Mouse (Mus musculus) gastrocnemius, adult 8-10 months (tissue): Measurements from ENCODE around the gene Ccm2. TPM values are rescaled to one million over a fixed set of nuclear protein-coding genes. Genes with fewer than 3 reads are reported as not detected.

Source experiments
- DNase-seq, 2 experiments: peaks; one replicate each; pipeline ENCODE4 v3.0.0; 2022; ENCODE audit warnings: low spot score in 2 of 2
- total RNA-seq, 4 experiments: library from RNA; stranded (reverse); gene quantifications; 2 replicates each; pipeline ENCODE4 v1.2.4; 2022

Ccm2 gene
- total RNA-seq, 4 experiments from 2014 or later: 21.1 to 33.3 (median 27.3) TPM

DNA sequence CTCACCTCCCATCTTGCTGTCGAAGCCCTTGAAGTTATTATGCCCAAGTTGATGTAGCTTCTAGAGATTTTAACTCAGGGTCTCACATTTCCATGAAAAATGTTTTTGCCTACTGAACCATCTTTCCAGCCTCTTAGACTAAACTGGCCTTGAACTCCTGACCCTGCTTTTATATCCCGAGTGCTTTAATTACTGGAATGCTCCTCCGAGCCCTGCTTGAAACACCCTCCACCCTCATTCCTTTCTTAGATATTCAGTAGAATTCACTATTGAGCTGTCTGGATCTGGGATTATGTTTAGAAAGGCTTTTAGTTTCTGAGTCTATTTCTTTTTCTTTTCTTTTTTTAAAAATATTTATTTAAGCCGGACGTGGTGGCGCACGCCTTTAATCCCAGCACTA, 32.7 kb downstream of the Ccm2 start:
- no peak for DNase-seq

DNA sequence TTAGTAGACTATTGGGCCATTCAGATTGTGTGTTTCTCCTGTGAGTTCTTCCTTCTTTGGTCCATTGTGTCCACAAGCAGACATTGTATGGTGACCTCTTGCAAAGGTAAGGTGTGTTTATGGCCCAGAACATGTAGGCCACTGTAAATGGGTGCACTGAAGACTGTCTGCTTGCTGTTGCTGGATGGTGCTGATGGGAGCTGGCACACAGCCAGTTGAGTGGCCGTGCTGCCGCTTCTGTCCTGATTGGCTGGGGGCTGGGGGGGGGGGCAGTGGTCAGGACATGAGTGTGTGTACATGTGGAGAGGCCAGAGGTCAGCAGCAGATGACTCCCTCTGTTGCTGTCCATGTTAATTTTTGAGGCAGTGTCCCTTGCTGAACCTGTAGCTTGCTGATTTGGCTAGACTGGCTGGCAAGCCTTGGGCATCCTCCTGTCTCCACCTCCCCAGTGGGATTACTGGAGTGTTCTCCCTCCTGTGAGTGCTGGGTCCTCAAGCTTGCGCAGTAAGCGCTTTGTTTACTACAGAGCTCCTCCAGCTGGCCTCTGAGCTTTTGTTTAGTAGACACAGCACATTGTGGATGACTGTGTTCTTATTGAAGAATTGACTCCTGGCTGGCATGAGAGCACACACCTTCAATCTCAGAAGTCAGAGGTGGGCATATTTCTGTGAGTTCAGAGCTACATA, 33.5 kb downstream of the Ccm2 start:
- no peak for DNase-seq

DNA sequence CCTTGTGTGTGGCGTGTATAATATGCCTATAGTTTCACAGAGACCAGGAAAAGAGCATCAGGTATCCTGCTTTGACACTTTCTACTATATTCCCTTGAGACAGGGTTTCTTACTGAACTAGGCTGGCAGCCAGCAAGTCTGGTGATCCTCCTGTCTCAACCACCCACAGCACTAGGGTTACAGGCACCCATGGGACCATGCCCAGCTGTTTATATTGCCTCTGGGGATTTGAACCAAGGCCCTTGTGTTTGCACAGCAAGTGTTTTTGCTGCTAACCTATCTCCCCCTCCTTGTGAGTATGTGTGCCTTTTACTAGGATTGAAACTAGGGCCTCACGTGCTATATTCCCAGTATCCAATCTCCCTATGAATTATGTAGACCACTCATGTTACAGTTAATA, 34.9 kb downstream of the Ccm2 start:
- no peak for DNase-seq

DNA sequence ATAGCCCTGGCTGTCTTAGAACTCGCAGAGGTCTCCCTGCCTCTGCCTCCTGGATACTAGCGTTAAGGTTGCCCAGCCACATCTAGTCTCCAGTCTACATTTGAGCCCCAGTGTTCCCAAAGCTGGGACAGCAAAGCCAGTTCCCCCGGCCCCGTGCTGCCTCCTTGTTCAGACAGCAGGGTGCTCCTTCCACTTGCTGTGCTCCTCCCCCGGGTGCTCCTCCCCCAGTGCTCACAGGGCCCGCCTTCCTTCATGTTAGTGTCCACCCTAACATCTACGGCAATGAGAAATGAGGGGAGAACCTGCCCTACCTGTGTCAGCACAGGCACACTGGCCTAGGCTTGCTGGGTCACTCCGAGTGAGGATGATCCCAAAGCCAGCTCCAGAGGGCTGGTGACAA, 39.1 kb downstream of the Ccm2 start:
- no peak for DNase-seq

DNA sequence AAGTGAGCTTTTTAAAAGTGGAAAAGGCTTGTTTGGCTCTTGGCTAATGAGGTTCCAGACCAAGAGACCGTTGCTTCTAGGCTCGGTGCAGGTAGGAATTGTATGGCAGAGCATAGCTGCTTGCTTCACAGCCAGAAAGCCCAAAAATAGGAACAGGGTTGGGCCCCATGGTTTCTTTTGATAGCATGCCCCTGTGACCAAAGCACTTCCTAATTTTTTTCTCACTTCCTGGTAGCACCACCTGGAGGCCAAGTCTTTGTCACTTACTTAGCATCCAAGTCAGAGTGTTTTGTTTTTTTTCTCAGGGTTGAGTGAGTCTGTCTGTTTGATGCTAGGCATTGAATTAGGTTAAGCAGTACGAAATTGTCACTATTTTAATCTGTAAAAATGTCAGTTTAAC, 40.0 kb downstream of the Ccm2 start:
- DNase-seq: no peak

DNA sequence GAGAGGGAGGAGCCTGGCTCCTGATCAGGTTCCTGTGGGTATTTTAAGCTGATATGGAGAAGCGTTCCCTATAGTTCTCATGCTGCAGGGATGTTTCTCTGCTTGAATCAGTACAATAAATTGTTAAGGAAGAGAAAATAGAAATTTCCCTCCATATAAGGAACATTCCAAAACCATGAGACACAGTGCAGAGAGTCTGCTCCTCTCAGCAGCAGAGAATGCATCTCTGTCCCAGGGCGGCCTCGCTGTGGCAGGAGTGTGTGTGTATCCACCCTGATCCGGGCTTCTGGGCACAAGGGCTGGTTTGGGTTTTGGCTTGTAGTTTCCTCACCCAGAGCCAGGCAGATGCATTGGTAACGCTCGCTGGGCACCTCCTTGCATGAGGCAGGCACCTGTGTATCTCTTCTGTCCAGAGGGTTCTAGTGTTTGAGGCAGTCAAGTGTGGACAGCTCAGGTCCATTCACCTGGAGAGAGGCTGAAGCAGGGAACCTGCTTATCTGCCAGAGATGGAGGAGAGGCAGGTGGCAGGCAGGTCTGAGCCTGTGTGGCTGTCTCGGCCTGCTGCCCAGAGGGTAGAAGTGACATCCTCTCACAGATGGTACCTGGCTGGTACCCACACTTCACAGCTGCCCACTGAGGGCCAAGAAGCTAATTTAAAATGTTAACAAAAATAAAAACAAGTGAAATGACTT, 40.7 kb downstream of the Ccm2 start:
- no peak for DNase-seq

DNA sequence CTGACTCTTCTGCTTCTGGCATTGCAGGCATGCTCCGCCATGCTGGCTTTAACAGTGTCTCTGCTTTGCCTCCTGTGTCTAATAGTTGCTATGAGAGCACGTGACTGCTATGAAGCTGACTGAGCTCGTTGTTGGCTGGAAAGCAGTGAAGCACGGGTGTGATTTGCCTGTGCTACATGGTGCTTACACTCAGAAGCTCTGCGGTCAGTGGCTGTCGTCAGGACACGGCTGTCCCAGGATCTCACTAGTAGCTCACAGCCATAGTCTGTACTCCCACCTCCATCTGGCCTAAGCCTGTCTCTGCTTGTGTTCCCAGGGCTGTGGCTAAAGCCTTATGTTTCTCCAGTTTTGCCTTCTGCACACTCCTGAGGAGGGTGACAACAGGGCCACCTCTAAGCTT, 41.6 kb downstream of the Ccm2 start:
- no peak for DNase-seq

DNA sequence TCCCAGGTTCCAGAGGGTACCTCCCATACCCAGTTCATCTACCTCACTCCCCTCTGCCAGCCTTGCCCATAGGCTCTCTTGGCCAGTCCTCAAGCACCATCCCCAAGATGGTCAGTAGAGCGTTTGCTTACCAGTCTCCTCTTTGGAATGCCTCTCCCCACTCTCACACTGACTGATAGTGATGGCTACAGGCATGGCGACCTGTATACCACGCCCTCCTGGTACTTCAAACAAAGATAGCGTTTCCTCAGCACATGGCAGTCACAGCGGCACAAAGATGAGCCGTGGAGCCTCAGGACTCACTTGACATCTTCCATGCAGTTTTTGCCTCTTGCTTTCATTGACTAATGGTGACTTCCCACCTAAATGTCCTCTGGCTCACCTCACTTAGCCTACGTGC, 43.2 kb downstream of the Ccm2 start:
- no peak for DNase-seq

DNA sequence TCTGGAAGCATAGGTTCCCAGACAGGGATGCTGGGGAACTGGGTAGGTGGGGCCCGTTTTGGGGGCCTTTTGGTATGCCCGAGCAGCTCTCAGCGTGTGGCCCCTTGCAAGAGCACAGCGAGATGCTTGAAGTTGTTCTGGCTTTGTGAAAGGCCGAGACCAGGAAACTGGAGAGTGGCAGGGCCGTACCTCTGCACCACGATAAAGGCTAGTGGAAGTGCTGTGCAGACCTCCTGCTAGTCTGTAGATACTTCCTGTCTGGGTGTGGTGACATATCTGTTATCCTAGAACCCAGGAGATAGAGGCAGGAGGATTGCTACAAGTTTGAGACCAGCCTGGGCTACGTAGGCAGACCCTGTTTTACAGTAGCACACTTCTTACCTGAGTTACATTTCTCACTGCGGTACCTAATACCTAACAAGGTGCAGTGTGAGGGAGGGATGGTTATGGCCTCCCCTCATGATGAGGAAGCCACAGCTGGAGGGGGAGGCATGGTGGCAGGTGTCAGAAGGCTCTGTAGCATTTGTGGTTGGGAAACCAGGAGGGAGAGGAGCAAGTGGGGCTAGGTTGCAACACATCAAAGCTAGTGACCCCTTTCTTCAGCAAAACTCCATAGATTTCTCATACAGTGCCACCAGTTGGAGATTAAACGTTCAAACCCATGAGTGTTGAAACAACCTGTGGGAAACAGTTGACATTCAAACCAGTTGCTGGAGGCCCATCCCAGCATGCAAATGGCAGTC, 44.4 kb downstream of the Ccm2 start:
- DNase-seq: no peak

DNA sequence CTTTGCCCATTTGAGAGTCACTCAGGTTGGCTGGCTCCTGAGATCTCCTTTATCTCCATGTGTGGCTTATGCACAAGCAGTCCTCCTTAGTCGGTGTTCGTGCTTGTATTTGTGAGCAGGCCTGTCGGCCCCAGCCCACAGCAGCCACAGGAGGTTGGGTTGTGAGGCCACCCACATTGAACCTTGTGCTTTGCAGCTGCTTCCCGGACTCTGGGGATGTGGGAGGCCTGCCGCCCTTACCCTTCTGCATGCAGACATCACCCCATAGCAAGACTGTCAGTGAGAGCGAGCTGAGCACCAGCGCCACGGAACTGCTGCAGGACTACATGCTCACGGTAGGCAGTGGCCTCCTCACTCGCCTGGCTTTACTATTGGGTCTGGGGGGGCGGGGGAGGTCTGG, 46.7 kb downstream of the Ccm2 start:
- DNase-seq: no peak

DNA sequence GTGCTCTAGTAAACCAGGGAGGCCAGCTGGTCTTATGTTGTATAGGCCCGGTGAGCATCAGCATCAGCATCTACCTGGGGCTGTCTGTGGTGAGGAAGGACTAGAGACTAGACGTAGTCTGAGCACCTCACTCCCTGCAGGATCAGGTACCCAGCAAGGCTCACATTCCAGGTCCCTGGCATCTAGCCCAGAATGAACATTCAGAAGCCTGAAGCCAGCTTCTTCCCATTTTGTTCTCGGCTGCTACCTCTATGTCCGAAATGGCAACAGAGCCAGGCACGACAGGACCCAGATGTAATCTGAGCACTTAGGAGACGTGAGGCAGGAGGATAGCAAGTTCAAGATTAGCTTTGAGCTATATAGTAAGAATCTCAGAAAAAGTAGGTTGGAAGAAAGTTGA, 48.2 kb downstream of the Ccm2 start:
- no peak for DNase-seq

DNA sequence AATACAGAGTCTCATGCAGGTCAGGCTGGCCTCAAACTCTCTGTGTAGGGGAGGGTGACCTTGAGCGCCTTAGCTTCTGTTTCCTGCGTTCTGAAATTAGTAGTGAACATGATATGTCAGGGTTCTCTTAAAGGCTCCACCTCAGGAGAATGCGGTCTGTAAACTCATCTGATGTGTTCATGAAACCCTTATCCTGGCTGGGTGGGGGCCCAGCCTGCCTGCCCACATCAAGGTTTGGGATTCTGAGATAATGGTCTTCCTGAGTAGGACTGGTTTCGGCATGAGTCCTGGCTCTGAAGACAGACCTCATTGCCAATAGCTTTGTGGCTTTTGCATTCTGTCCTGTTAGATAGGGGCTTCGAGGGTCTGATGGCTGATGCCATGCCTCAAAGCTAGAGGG, 48.7 kb downstream of the Ccm2 start:
- DNase-seq: no peak

DNA sequence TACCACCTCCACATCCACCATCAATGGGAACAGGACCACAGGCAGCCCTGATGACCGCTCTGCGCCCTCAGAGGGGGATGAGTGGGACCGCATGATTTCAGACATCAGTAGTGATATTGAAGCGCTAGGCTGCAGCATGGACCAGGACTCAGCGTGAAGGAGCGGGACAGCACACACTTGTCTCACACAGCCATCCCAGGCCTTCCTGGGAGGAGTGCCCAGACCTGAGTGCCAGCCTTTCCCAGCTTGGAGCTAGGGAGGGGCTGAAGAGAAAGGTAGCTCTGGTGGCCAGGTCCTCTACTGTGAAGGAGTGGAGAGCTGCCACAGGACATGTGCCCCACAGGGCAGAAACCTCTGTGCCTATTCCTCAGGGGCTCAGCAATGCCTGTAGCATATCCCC, 49.5 kb downstream of the Ccm2 start:
- DNase-seq: no peak

DNA sequence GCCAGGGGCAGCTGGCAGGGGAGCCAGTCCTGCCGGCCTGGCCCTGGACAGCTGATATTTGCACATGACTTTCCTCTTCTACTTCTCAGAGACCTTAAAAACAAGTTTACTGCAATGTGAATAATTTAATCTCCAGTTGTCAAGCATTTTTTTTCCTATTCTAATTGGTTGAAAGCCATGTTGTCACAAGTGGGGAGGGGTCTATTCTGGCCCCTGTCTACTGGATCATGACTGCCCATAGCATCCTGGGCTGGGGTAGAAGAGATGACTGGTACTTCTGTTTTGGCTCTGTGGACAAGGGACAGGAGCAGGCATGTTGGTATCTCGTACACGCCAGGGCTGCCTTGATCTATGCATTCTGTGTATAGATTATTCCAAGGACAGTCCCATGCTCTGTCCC, 49.9 kb downstream of the Ccm2 start:
- no peak for DNase-seq

DNA sequence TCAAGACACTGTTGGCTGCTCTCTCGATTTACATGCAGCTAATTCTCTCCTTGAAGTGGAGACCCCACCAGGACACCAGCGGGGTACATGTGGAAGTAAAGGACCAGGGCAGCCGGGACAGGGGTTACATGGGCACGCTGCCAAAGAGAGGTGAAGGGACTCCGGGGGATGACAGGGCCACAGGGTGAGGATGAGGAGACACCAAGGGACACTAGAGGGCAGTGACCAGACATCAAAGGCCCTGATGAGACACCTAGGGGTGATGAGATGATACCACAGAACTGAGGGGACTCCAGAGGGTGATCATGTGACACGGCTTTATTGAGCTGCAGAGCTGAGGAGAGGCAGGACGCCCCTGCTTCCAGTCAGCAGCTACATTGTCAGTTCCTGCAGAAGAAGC, 50.8 kb downstream of the Ccm2 start:
- no peak for DNase-seq

DNA sequence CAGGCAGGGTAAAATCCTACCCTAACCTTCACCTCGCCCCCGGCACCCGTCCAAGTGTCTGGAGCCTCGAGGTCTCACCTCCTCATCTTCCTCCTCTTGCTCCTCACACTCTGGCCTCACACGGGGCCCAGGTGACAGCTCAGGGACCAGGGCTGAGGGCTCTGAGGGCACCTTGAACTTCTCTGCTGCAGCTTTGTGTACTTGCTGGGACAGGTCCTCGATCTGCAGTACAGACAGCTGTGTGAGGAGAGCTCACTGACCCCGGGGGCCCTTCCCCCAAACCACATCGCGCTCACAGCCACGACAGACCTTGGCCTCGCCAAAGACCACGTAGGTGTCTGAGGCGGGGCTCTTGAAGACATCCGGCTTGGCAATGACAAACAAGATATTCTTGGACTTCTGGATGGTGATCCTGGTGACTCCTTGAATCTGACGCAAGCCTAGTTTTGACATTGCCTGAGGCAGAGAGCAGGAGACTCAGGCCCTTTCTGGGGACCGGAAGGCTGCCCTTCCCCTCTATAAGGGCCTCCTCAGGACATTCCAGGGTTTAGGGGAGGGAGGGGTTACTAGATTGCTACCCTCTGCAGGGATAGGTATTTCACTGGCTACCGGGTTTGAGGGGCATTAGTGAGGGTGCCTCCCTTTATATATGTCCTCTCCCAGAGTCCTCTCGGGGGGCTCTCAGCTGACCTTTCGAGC, 51.7 kb downstream of the Ccm2 start:
- no peak for DNase-seq

DNA sequence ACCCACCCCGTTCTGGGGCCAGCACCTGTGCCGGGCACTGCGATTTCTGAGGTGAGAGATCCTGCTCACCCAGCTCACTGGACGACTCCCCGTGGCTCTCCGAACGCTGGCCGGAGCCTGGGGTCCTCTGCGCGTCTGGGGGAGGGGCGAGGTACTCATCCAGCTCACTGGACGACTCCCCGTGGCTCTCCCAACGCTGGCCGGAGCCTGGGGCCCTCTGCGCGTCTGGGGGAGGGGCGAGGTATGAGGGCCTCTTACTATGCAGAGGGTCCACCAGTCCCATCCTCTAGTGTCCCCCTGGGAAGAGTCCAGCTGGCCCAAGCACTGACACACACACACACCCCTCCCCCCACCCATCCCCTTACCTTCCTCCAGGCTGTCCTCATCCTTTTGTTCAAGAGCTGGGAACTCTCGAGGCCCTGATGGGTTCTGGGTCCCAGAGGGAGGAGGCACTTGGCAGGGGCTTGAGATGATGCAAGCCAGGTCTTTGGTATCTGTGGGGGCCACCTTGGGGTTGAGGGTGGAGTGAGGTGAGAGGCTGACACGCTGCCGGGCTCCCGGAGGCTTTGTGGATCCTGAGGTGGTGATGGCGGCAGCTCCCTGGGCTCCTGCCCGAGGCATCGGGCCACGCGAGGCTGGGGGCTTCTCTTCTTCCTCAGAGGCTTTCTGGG, 52.5 kb downstream of the Ccm2 start:
- no peak for DNase-seq

DNA sequence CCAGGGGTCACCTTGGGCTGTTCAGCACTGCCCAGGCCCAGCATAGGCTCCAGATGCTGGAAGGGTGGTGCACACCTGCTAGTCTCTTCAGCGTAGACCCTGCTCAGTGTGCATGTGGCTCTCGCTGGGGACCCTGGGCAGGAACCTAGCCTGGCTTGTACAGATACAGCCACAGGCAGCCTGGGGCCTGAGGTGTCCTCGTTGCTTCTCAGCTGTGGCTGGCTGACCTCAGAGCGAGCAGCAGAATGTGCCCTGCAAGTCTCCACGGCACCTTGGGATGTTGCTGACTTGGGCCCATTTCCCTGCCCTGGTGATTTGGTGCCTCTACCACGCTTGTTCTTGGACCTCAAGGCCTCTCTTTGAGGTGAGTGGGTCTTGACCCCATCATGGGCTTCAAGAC, 53.1 kb downstream of the Ccm2 start:
- no peak for DNase-seq

DNA sequence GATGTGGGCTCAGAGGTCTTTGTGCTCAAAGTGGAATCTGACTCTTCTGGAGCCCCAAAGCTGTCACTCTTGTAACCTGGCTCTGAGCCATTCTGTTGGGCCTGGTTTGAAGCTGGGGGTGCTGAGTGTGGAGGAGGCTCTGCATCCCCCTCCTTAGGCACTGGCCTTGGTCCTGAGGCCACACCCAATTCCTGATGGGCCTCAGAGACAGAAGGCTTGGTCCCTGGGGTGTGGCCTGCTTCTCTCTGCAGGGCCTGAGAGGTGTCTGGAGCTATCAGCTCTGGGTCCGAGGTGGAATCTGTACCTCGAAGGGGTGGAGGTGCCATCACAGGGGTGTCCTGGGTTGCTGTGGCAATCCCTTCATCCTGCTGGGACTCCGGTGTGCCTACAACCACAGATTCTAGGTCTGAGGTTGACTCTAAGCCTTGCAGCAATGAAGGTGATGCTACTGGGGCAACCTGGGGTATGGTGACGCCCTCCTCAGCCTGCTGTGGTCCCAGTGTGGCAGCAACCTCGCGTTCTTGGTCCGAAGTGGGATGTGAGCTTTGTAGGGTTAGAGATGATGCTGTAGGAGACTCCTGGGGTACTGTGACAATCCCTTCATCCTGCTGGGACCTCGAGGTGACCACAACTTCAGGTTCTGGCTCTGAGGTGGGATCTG, 53.7 kb downstream of the Ccm2 start:
- no peak for DNase-seq

DNA sequence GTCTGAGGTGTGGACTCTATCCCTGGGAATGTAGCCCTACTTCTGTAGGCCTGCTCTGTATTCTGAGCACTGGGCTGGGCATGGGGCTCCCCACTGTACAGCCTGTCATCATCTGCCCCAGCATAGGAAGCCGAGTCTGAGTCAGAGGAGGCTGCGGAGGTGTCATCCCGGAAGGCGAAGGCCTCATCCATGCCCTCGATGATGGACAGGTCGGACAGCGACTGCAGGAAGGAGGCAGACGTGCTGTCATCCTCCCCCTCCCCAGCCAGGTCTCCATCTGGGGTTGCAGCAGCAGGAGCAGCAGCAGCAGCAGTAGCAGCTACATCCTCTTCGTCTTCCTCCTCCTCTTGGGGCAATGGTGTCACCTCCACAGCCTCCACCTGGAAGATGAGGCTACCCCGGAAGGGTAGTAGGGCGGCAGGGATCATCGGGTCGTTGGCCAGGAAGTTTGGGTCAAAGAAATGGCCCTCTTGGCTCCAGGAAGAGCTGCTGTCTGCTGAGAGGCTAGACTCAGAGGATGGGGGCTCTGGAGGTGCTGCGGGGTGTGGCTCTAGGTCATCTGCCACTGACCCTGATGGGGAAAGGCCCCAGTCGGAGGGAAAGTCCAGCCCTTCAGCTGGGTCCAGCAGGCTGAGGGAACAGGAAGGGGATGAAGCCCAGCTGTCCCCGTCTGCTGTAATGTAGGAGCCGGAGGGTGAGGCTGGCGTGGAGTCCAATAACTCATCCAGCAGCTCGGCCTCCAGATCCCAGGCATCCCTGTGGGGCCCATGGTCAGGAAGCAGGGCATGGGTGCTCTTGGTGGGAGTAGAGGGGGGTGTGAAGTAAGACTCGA, 55.2 kb downstream of the Ccm2 start:
- no peak for DNase-seq
